Comparison of ENCODE assay signal across 8 mouse cellular contexts in genomic region chr10:46011916-46012596, GRCm38 (mm10).
DNase-seq lines count a peak whose midpoint lies in the region; ATAC-seq lines count a peak whose summit lies in the region.

No protein-coding gene starts in this region.

- H3K27ac ChIP-seq in embryonic facial prominence, embryonic 11.5 days (replicated peaks; ENCODE audit: low read depth, low read length) = no peak overlapping the region
- no peak overlapping the region for H3K27ac ChIP-seq in hindbrain, embryonic 15.5 days (replicated peaks)

- H3K27me3 ChIP-seq in embryonic facial prominence, embryonic 11.5 days (ENCODE audit: control insufficient read depth, insufficient read depth, low read length) = no peaks in the 10 kb centered on the region
- H3K27me3 ChIP-seq in hindbrain, embryonic 15.5 days = no peaks in the 10 kb centered on the region
- H3K27me3 ChIP-seq in megakaryocyte, embryonic 14.5 days (replicated peaks) = no peaks in the 10 kb centered on the region

- no peaks in the 10 kb centered on the region for H3K4me1 ChIP-seq in embryonic facial prominence, embryonic 11.5 days (ENCODE audit: control insufficient read depth, insufficient read depth, low read length)
- peaks cover 6% of the 10 kb centered on the region for H3K4me1 ChIP-seq in hindbrain, embryonic 15.5 days (replicated peaks)
- peaks cover 9% of the 10 kb centered on the region; the same call in 1 of the 2 replicates for H3K4me1 ChIP-seq in megakaryocyte, embryonic 14.5 days

- peak; percentile 73 for ATAC-seq in embryonic facial prominence, embryonic 11.5 days (replicated peaks; ENCODE audit: insufficient number of reproducible peaks, low FRiP score, low TSS enrichment, low read depth)
- peak; percentile 95 for ATAC-seq in hindbrain, embryonic 15.5 days (ENCODE audit: low FRiP score, low read depth)

- peak; percentile 15 for DNase-seq in gastrocnemius, postnatal 10 days
- no peak for DNase-seq in gastrocnemius, postnatal 25 days
- DNase-seq in adrenal gland, postnatal 25 days = peak; percentile 29
- DNase-seq in embryonic facial prominence, embryonic 11.5 days (ENCODE audit: low spot score) = peak; percentile 79
- DNase-seq in layer of hippocampus, postnatal 10 days (ENCODE audit: low spot score in 2 of 2) = peak; percentile 65 to 75
- DNase-seq in right cerebral cortex, postnatal 25 days = peak; percentile 61

- H3K9ac ChIP-seq in embryonic facial prominence, embryonic 11.5 days (replicated peaks; ENCODE audit: low read length) = no peak overlapping the region
- no peak overlapping the region for H3K9ac ChIP-seq in hindbrain, embryonic 15.5 days

- 30% methylated on average over 12 of the region's 12 CpGs for WGBS in embryonic facial prominence, embryonic 11.5 days
- 19% methylated on average over 12 of the region's 12 CpGs for WGBS in hindbrain, embryonic 15.5 days

- H3K36me3 ChIP-seq in embryonic facial prominence, embryonic 11.5 days (replicated peaks; ENCODE audit: control insufficient read depth, insufficient read depth, low read depth, low read length) = no peaks in the 10 kb centered on the region
- no peaks in the 10 kb centered on the region for H3K36me3 ChIP-seq in hindbrain, embryonic 15.5 days
- no peaks in the 10 kb centered on the region for H3K36me3 ChIP-seq in megakaryocyte, embryonic 14.5 days (replicated peaks; ENCODE audit: low read length)

- H3K9me3 ChIP-seq in embryonic facial prominence, embryonic 11.5 days (replicated peaks; ENCODE audit: control insufficient read depth, low read length) = no peaks in the 10 kb centered on the region
- H3K9me3 ChIP-seq in hindbrain, embryonic 15.5 days = no peaks in the 10 kb centered on the region
- H3K9me3 ChIP-seq in megakaryocyte, embryonic 14.5 days = no peaks in the 10 kb centered on the region

- H3K4me3 ChIP-seq in embryonic facial prominence, embryonic 11.5 days (ENCODE audit: low read depth, low read length) = no peak overlapping the region
- no peak overlapping the region for H3K4me3 ChIP-seq in hindbrain, embryonic 15.5 days
- peak overlapping the region; percentile 47 for H3K4me3 ChIP-seq in megakaryocyte, embryonic 14.5 days (replicated peaks)

- no peak overlapping the region for H3K4me2 ChIP-seq in embryonic facial prominence, embryonic 11.5 days (ENCODE audit: low read depth, low read length)
- H3K4me2 ChIP-seq in hindbrain, embryonic 15.5 days = peak overlapping the region; percentile 31; the same call in 1 of the 2 replicates
